Mouse (Mus musculus) kidney, postnatal 10 days (tissue): Measurements from ENCODE around the gene Tmem63b.

Experiments
- DNase-seq: peaks from one replicate; pipeline ENCODE4 v3.0.0; 2021; ENCODE audit warnings: mixed read lengths

Gene Tmem63b

GRCm38 (mm10) chr17:45702254-45702653 is 15.5 kb upstream of the Tmem63b start:
- no peak for DNase-seq

GRCm38 (mm10) chr17:45701236-45701591 is 14.5 kb upstream of the Tmem63b start:
- no peak for DNase-seq

DNA sequence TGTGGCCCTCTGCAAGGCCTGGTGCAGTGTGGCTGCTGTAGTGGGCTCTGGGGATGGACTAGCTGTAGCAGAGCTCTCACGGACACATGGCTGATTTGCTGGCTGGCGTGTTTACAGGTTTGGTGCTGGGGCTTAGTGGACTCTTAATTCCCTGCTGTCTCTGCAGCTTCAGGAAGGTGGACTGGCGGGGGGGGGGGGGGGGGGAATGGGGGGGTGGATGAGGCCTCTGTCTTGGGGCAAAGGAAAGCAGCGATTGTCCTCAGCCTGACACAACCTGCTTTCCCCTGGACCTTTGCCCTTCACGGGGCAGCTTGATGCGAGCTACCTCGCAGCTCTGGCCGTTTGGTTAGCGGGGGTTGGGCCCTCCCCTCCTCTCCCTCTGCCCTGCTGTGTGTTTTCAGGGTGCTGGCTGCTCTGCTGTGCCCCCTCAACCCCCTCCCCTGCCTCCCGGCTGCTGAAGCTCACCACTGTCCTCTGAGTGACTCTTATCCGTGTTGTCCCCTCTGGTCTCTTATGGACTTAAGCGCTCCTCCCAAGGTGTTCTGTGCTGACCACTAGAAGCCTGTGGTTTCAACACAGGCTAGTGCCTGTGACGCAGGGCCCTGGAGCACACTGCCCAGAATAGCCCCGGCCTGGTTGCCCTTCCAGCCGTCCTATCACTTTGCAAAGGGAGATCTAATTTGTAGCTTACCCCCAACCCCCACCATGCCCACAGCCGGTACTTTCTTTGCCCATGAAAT is 14.0 kb upstream of the Tmem63b start:
- DNase-seq, result peak; percentile 51

DNA sequence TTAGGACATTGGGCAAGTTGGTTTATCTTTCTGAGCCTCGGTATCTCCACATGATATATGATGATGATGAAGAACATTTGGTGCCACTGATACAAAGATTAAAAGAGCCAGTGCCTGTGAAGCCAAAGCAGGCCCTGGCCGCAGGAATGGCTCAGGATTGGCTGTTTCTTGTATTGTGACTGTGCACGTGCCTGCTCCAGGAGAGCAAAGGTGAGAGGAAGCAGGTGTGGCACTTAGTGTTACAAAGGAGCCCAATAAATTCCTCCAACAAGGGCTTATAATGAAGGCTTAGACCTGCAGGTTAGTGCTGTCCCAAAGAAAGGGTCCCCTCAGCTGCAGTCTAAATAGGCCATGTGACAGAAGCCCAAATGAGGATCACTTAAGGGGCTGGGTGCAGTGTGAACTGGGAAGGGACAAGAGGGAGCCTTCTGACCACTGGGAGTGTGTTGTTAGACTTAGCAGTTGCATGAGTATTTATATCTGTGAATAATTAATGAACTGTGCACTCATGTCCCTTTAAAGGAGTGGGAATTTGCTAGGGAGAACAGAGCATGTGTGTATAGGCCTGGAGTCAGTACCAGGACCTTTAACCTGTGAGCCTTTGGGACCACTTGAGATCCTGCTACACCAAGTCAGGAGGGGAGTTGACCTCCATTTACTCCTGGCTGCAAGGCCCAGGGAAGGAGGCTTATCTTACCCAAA is 12.5 kb upstream of the Tmem63b start:
- no peak for DNase-seq

DNA sequence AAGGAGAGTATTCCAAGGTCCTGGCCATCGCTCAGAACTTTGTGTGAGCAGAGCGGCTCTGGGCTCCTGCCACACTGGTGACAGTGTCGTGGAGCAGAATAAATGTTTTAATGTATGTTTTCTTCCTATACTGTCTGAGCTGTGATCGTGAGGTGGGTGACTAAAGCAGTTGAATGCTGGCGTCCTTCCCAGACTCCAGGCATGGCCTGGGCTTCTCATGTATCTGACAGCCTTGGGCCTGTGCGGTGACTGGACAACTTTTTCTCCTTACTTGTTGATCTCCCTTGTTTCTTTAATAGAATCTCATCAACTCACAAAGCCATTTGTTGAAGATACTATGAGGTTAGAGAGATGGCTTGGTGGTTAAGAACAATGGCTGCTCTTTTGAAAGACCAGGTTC is 11.7 kb upstream of the Tmem63b start:
- no peak for DNase-seq

GRCm38 (mm10) chr17:45696981-45697380 is 10.3 kb upstream of the Tmem63b start:
- no peak for DNase-seq

DNA sequence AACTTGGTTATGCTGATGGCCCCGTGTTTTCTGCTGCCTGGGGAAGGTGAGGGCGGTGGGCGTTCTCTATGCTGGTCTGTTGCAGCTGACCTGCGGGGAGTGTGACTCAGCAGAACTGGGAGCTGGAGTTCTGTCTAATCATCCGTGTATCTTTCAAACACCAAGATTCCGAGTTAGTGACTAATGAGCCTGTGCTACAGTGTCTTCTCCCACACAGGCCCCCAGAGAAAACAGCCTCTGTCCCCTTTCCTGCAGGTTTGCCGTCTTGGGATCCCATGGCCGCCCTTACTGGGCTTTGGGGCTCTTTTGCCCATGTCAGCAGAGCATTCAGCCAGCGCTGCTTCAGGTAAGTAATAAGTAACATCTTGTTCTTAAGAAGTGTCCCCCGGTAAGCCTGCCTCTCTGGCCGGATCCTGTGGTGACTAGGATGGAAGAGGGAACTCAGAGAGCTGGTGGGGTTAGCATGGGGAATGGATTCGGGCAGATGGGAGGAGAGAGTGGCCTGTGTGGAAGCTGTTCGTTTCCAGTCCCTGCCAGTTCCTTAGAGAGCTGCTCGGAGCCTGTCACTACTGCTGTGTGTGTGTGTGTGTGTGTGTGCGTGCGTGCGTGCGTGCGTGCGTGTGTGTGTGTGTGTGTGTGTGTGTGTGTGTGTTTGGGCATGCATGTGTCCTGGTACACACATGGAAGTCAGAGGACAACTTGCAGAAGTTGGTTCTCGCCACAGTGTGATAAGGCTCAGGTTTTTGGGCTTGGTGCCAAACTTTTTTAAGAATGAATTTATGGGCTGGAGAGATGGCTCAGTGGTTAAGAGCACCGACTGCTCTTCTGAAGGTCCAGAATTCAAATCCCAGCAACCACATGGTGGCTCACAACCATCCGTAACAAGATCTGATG is 8.8 kb upstream of the Tmem63b start:
- peak; percentile 46 for DNase-seq

DNA sequence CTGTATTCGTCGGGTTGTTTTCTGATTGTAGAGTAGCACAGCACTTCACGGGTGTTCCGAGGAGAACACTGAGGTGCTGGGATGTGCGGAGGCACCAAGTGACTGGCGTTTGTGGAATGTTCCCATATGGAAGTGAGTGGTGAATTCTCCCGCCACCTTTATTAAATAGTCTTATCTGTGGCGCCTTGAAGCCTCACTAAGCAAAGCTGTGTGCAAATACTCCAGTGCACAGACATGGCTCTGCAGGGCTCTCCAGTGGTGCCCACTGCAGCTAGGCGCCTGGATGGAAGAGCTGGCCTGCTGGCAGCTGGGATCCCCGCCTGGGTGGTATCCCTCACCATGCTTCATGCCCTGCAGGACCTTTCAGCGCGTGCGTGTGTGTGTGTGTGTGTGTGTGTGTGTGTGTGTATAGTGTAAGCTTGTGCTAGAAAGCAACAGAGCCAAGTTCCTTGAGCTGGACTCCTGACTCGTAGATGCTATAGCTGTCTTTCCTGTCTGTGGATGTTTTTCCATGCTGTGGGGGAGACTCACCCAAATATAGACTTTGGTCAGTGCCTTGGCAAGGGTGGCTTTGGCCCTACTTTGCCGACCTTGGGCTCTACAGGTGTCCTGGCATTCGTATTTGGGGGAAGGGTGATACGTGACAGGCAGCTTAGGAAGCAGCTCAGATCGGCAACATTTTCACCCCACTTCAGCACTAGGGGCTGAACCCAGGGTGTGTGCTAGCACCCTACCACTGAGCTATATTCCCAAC is 7.3 kb upstream of the Tmem63b start:
- no peak for DNase-seq

GRCm38 (mm10) chr17:45692159-45692558 is 5.5 kb upstream of the Tmem63b start:
- no peak for DNase-seq

DNA sequence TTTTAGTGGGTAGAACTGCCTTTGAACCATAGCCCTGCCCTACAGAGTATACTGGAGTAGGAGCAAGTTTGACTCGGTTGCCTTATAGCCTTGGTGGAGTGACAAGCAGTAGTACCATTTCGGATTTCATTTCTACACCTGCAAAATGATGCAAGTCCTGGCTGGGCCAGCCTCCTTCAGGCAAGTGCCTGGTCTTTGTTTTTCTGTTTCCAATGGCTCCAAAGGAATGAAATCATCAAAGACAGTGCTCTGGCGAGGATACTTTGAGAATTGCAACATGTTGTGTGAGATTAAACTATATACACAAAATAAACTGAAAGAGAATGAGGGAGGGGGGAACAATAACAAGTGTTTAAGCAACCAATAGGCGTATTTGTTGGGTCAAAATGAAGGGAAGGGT is 3.3 kb upstream of the Tmem63b start:
- no peak for DNase-seq

DNA sequence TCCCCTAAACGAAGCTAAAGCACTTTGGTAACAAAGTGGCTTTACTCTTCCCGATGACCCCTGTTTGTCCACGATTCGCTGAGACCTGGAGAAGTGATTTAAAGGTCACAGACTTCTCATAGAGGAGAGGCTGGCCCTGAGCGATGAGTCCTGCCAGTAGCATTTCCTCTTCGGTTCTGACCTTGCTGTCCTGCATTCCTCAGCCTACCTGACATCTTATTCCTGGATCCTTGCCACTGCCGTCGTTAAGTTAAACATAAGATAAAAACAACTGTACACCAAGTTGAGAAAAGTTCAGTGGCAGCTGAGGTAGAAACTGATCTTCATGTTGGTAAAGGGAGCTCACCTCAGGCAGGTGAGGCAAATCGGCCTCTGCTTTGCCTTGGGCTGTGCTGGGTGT is 2.4 kb upstream of the Tmem63b start:
- DNase-seq, result no peak

DNA sequence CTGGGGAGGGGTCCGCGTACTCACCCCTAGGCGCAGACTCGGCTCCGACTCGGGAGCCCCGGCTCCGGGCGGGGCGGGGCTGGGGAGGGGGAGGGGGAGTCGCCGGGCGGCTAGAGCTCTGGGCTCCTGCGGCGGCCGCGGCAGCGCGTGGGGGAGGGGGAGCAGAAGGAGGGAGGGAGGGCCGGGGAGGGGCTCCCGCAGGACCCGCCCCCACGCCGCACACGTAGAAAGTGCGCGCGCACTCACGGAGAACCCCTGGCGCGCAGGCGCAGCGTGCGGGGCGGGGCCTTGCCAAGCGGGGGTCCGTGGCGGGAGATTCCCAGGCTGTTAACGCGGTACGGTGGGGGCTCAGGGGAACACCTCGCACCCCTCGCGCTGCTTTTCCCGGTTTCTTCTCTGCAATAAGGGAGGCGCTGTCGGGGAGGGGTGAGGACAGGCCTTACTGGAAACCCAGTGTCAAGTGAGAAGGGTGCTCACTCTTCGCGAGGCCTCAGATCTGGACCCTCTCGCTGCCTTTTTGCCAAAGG is 549 bp downstream of the Tmem63b start, which contains the start of gene Mrpl14:
Gene Mrpl14 (plus strand): TSS at position 230 of the 527 bp plus-strand sequence.
- peak; percentile 98 for DNase-seq

DNA sequence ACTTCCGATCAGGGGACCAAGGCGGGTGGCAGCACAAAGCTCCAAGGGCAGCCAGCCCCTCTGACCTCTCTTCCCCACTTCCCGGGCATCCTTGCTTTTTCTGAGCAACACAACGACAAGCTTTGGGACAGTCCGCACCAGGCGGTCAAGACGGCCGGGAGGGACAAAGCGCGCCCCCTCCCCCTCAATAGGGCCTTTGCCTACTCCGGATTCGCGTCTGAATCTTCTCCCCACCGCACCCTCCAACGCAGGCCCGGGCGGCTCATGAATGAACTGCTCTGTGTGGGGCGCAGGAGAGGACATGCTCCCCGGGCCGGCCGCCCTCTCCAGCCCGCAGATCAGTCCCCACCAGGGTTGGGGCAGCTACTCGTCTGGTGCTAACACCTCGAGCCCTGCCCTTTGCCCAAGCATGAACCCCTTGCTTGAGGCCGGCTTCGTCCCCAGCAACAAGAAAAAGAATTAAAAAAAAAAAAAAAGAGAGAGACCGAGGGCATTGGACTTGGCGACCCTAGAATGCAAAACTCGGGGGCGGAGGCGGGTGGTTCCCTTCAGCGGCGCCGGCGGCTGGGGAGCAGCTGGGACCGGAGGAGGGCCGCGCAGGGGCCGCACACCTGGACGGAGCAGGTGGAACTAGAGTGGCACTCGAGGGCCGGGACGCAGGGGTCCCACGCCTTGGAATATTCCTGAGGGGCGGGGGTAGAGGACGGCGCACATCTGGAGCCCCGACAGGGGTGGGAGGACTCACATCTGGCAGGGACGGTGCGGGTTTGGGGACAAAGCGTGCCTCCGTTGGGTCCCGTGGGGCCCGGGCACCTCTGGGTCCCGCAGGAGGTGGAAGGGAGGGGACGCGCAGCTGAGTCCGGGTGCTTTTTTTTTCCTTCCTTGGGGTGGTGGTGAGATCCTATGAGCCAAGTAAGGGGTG is 1.3 kb downstream of the Tmem63b start:
- peak; percentile 72 for DNase-seq

DNA sequence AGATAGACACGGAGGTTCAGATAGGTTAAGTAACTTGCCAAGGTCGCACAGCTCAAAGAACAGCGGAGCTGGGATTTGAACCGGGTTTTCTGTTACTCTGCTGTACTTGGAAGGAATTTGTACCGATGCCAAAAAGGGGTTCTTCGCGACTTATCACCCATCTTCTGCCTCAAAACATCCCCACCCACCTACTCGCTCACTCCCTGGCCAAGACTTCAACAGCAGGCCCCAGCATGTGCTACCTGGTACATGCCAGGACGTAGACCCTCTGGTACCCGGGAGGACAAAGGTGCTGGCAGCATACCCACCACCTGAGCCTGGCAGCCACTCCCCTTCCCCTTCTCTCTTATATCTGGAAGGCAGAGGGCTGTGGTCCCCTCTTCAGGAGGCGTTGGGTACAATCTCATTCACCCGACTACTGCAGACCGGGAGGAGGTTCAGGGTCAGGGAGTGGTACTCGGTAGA is 2.0 kb downstream of the Tmem63b start:
- no peak for DNase-seq

DNA sequence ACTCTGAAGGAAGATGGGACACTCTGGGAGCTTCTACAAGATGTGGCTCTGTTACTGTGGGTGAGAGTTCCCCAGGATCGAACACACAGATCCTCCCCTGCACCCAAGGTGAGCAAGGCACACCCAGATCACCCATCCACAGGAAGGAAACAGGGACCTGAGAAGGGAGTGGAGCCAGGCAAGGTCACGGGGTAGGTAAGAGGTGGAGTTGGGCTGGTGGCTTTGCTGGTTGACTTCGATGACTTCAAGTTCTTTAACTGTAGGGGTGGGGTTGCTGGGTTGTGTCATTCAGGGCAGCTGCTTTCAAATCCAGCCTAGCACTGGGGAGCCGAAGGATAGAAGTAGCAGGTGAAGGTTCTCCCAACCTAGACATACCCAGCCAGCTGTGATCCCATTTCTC is 3.9 kb downstream of the Tmem63b start:
- no peak for DNase-seq

DNA sequence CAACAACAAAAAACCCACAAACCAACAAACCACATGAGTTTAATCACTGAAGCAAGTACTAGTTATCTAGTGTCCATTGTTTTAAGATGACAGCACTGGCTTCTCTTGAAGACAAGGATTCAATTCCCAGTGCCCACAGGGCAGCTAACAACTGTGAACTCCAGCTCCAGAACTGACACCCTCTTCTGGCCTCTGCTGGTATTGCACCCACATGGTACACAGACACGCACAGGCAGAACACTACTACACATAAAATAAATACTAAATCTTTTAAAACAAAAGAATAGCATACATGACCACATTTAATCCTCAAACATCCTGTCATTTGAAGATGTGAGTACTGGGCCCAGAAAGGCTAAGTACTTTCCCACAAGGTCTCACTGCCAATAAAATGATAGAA is 5.1 kb downstream of the Tmem63b start:
- DNase-seq, result no peak

- peak; percentile 66 for DNase-seq
Observed at GRCm38 (mm10) chr17:45680391-45680980, 6.2 kb downstream of the Tmem63b start.

DNA sequence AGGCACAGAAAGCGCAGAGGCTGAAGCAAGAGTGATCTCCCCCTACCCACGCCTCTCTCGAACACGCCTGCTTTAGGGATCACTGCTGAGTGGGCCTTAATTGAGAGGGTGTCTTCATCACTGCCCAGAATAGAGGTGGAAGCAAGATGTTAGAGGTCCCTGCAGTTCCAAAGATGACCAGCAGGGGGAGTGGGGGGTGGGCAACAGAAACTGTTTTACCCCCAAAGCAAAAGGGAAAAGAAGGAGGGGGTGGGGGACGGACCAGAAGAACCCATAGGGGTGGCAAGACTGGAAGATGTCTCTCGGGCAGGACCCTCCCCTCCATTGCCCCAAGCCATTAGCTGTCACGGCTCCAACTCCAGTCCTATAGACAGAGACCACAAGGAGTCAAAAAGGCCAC is 8.6 kb downstream of the Tmem63b start:
- peak; percentile 86 for DNase-seq

DNA sequence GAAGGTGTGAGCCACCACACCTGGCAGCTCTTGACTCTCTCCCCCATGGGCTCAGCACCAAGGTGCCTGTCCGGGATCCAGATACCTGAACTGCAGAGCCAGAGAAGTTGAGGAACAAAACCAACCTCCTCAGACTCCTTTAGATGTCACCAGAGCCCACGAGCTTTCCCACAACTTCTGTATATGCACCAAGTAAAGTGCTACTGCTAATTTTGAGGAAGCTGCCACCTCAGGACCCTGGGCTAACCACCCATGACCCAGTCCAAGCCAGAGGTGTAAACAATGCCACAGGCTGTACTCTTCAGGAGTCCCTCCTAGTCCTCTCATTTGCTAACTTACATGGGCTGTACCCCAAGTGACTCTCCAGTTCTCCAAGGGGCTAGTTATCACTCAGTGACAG is 14.1 kb downstream of the Tmem63b start:
- no peak for DNase-seq

GRCm38 (mm10) chr17:45671821-45672220 is 14.9 kb downstream of the Tmem63b start:
- no peak for DNase-seq

DNA sequence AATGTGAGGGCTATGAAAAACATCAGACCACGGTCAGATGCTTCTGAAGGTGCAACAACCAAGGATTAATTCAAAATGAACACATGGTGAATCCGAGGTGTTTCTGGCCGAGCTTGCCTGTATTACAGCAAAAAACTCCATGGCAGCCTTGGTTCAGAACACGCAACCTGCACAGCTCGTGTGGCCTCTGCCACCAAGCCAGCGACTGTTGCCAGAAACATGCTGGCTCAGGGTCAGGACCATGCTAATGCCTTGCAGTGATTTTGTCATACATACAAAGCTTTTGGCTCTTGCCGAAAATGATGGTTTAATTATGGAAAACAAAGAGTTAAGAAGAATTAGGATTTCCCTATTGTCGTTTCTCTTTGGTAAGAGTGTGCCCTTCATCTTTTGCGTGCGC is 18.7 kb downstream of the Tmem63b start:
- DNase-seq, result no peak
